Mouse (Mus musculus) liver, embryonic 14 days (tissue): Measurements from ENCODE around the gene S100a13. TPM values are rescaled to one million over a fixed set of nuclear protein-coding genes. Genes with fewer than 3 reads are reported as not detected.

Experiments
- polyA plus RNA-seq: library from polyadenylated mRNA; depleted of rRNA; stranded (reverse); fragments of >200 nt; gene quantifications from 2 replicates; pipeline ENCODE4 v1.2.3, GENCODE M21; 2012; rRNA removed

Gene S100a13
- 11.2 TPM in 2 replicates for polyA plus RNA-seq

DNA sequence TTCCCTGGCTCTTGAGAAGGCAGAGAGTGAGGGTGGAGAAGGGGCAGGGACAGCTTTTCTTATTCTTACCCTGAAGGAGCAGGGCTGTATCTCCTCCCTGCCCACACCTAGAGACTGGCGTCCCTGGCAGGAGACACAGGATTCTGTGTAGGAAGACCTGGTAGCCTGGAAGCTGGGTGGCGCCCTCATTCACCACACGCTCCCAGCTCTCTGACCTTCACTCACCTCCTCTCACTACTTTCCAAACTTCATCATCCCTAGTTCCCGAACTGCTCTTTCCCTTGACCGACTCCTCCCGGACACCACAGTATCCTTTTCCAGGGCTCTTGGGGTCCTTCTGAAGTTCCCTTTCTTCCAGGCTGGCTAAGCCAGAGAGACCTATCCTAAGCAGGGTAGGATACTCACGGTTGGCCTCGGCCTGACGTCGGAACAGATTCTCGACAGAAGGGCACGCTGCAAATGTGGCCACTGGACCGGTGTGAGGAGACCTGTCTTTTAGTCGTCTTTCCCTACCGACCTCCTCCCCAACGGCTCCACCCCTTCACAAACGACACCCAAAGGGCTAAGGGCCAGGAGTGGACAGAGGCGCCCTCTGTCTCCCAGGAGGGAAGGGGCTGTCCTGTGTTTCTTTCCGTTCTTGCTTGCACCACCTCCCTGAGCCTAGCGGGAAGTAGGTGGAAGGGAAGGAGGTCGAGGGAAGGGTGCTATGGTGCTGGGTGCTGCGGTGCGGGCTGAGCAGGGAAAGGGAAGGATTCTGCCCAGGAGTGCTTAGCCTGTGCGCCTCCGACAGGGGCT, at the start of gene S100a13, which contains the start of gene S100a1:
Gene S100a13, plus strand, starts transcription at position 640 of the 795 bp plus-strand sequence.
Gene S100a1, minus strand, starts transcription at position 597 of the 795 bp plus-strand sequence.

DNA sequence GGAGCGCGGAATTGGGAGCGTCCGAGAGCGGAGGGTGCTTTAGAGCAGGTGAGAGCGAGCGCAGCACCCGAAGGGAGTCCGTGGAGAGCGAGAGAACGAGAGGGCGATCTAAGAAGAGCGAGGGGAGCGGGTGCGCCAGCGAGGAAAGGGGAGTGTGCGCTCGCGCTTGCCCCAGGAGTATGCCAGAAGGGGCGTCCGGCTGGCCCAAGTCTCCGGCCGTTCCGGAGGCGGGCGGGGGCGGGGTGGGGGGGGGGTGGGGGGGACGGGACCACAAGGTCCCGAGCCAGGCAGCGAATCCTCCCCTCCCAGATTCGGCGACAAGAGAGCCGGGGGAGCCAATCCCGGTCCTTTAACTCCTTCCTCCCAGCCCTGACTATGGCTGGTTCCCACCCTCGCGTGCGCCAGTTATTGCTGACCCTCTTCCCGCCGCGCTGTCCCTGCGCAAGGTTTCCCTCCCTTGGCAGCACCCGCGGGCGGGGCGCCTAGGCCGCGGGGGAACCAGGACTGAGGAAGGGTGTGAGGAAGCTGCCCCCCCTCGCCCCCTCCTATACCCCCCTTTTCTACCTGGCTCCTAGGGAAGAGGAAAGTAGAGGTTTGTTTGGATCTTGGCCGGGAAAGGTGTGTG, 48.4 kb upstream of the S100a13 start, which contains the start of gene Npr1:
Gene Npr1, minus strand, starts transcription at position 181 of the 625 bp plus-strand sequence.

DNA sequence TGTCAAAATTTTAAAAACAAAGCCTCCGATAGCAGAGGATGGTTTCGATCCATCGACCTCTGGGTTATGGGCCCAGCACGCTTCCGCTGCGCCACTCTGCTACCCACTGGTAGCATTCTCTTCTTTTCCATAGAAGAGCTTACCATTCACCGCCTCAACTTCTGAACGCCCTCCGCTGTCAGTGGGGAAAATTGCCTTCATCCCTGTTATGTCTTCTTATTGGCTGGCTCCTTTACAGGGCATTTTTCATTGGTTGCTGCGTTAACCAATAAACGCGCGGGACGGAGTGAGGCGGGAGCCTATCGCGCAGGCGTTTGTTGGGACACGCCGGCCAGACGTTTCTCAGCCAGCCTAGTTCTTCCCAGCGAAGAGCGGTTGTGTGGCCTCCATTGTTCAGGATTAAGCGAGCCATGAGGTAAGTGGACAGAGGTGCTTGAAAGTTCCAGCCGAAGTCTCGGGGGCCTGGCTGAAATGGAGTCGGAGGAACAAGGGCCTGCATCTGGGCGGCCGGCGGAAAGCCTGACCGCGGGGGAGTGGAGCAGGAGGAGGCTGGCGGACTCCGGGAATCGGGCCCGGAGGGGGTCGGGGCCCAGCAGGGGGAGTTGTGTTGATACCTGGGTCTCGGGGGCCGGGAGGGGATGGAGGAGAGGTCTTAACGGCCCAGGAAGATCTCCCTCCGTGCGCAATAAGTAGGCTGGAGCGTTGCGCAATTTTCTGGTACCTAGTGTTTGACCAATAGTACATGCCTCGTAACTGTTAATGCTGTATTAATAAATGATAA, 38.2 kb upstream of the S100a13 start, which contains the start of gene Ilf2:
Gene Ilf2, plus strand, starts transcription at position 296 of the 781 bp plus-strand sequence.

DNA sequence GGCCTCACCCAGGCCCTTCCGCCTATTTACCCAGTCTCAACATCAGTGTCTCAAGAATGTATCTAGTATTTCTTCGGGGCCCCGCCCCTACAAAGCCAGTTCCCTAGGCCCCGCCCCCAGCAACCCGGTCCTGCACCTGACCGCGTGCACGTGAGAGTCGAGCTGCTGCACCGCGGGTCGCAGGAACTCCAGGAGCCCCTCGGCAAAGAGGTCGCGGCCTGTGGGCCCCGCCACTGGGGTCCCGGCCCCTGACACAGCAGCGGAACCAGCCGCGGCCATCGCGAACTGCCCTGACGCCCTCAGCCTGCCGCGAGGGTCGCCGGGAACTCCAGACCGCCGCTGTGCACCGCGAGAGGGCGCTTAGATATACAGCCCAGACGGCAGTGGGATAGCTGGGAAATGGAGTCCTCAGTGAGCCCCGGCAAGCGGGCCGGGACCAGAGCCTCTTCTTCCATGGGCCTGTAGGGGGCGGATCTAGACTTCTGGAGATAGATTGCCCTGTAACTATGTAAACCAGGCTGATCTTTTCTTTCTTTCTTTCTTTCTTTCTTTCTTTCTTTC, 23.5 kb upstream of the S100a13 start, which contains the start of gene Snapin:
Gene Snapin, minus strand, starts transcription at position 338 of the 561 bp plus-strand sequence.

DNA sequence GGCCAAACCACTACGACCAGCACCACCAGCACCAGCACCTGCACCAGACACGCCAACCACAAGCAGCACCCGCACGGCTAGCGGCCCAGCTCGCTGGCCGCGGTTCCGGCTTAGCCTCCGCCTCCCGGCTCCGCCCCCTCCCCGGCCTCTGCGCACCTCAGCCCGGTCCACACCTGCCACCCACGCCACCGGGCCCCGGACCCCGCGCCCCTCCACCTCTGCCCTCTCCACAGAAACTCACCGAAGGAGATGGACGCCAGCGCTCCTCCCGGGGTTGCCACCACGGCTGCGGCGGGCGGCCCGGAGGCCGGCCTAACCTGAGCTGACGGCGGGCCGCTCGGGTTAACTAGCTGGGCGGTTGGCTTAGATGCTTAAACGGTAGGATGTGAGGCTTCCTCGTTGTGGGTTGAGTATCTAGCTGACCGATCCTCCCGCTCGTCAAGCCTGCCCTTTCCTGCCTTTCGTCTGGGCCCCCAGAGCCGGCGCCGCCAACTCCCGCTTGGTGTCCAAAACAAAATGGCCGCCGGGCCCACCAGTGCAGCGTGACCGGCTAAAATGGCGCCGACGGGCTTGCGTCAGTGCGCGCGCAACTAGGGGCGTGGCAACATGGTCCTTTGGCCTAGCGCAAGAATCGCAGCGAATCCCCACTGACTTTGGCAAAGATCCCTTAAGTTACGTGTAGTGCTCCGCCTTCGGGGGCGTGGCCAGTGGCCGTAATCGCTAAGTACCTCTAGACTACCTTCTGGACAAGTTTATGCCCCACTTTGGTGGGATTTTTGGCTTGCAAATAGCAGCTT, 5.1 kb upstream of the S100a13 start, which contains the start of gene Chtop:
Gene Chtop, minus strand, starts transcription at position 549 of the 797 bp plus-strand sequence.

DNA sequence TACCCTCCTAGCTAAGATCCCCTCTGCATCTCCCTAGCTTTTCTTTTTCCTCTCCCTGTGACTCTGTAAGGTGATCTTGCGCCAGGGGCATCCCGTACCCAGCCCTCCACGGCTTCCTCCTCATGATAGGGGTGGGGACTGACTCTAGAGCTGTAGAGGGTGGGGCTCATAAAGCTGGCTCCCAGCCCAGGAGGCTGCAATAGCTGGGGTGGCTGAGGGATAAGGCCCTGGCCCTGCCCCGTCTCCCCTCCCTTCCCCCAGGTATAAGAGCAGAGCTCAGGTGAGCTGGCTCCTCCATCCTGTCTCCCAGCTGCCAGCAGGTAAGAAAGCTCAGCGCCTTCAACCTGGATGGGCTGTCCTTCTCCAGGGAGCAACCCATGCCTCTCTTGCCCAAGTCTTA, 12.3 kb downstream of the S100a13 start, which contains the start of gene S100a14:
Gene S100a14, plus strand, starts transcription at position 277 of the 400 bp plus-strand sequence.

DNA sequence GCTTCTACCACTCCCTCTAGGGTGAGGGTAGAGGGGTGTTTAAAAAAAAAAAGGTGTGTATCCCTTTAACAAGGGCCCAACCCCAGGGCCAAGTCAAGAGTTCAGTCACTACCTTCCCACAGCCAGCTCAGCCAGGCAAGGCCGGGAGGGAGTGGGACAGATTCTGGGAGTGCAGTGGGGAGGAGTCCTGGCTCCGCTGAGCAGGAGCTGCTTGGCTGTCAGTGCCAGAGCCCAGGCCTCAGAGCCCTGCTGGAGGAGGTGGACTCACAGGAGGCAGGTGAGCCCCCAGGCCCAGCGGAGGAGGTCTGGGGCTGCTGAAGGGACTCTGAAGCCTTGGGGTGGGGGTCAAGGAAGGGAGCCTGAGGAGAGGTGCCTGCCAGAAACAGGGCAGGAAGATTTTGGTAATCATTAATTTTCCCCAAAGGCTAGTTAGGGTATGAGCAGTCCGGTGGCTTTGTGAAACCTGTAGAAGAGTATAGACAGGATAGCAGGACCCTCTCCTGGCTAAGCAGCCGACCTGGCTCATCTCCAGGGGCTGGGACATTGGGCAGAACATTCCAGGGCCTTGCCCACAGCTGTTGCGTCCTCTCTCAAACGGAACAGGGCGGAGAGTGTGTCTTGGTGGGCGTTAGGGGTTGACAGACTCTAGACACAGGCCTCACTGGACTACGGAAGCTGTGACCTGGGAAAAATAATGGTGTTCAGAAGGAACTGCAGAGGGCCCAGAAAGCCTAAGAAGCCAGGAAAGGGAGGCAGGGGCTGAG, 23.1 kb downstream of the S100a13 start, which contains the start of gene S100a16:
Gene S100a16, plus strand, starts transcription at position 114 of the 764 bp plus-strand sequence.

DNA sequence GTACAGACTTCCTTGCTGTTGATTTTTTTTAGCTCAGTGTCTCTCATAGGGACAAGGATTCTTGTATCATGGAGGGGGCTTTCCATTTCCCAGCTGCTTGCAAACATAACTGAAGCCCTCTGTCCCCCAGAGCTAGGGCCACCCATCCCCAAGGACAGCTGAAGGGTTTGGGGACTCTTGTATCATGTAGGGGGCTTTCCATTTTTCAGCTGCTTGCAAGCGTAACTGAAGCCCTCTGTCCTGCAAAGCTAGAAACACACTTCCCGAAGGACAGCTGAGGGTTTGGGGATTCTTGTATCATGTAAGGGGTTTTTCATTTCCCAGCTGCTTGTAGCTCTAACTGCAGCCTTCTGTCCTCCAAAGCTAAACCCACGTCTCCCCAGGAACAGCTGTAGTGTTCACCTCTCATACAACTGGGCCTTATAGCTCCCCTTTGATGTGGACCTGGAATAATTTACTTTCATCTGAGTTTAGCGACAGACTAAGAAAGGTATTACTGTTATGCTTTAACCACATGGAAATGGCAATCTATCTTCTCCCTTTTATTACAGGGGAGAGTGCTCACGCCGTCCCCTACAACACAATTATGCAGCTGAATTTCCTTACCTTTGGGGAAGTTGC, 45.9 kb downstream of the S100a13 start, which contains the start of gene S100a3:
Gene S100a3, plus strand, starts transcription at position 571 of the 621 bp plus-strand sequence.

Other genes starting within 250 kb of the S100a13 start
- 3.5 and 4.3 TPM in 2 replicates for gene Dennd4b, start 249.2 kb upstream of the S100a13 start, polyA plus RNA-seq
- gene Gatad2b, start 221.3 kb upstream of the S100a13 start, polyA plus RNA-seq, result 4.7 and 5.7 TPM in 2 replicates
- 1.8 and 1.9 TPM in 2 replicates for gene Slc27a3, start 124.5 kb upstream of the S100a13 start, polyA plus RNA-seq
- gene Ints3, start 80.8 kb upstream of the S100a13 start, polyA plus RNA-seq, result 11.3 and 13.6 TPM in 2 replicates
- 6.3 and 7.8 TPM in 2 replicates for gene Npr1, start 48.6 kb upstream of the S100a13 start, polyA plus RNA-seq
- 37.2 and 42.0 TPM in 2 replicates for gene Ilf2, start 38.3 kb upstream of the S100a13 start, polyA plus RNA-seq
- 8.8 and 10.6 TPM in 2 replicates for gene Snapin, start 23.4 kb upstream of the S100a13 start, polyA plus RNA-seq
- 53.6 and 54.9 TPM in 2 replicates for gene Chtop, start 4.9 kb upstream of the S100a13 start, polyA plus RNA-seq
- 15.4 and 16.1 TPM in 2 replicates for gene S100a1, start within 50 bp of the S100a13 start, polyA plus RNA-seq
- 0.31 TPM in 1 of 2 replicates, not detected in the other for gene S100a14, start 12.4 kb downstream of the S100a13 start, polyA plus RNA-seq
- 13.0 and 13.2 TPM in 2 replicates for gene S100a16, start 22.8 kb downstream of the S100a13 start, polyA plus RNA-seq
- 0.05 TPM in 1 of 2 replicates, not detected in the other for gene S100a3, start 46.1 kb downstream of the S100a13 start, polyA plus RNA-seq
- gene S100a2, start 75.8 kb downstream of the S100a13 start, polyA plus RNA-seq, result not detected in 2 replicates
- not detected in 2 replicates for gene Gm42674, start 87.5 kb downstream of the S100a13 start, polyA plus RNA-seq
- gene S100a4, start 89.3 kb downstream of the S100a13 start, polyA plus RNA-seq, result 1.9 and 3.1 TPM in 2 replicates
- gene S100a5, start 94.1 kb downstream of the S100a13 start, polyA plus RNA-seq, result not detected in 2 replicates
- 4.5 and 8.3 TPM in 2 replicates for gene S100a6, start 98.4 kb downstream of the S100a13 start, polyA plus RNA-seq
- 0.03 TPM in 1 of 2 replicates, not detected in the other for gene S100a7a, start 139.6 kb downstream of the S100a13 start, polyA plus RNA-seq
- gene S100a8, start 154.5 kb downstream of the S100a13 start, polyA plus RNA-seq, result 392 and 594 TPM in 2 replicates
- 408 and 596 TPM in 2 replicates for gene S100a9, start 181.3 kb downstream of the S100a13 start, polyA plus RNA-seq
- gene Pglyrp4, start 212.5 kb downstream of the S100a13 start, polyA plus RNA-seq, result not detected in 2 replicates